Mouse (Mus musculus) embryonic fibroblast, embryonic 13.5 days (primary cell): ENCODE measurements around the gene Rbp2.

ENCODE experiments used
- CTCF ChIP-seq: IDR thresholded peaks from 2 replicates; pipeline ENCODE4 v1.5.1; 2011; ENCODE audit warnings: mild to moderate bottlenecking, control low read depth, low read length, moderate library complexity, borderline replicate concordance; ENCODE audit not compliant: insufficient read depth
- POLR2A ChIP-seq: IDR thresholded peaks from 2 replicates; pipeline ENCODE4 v1.6.1; 2011; ENCODE audit warnings: low read depth, mild to moderate bottlenecking, control low read depth, low read length, moderate library complexity

- no peak for TF ChIP-seq CTCF
- no peak for TF ChIP-seq POLR2A
These were observed 48.9 kb downstream of the Rbp2 start for GRCm38 (mm10) chr9:98534675-98535280.
